Mouse (Mus musculus) neural tube, embryonic 11.5 days (tissue): ENCODE results near the gene Tmem263. TPM values are rescaled to one million over a fixed set of nuclear protein-coding genes. Genes with fewer than 3 reads are reported as not detected.

Source experiments
- ATAC-seq: fragments of 200-750 bp; cut with Nextera tagmentation; 2 replicates; pipeline ENCODE4 v1.8.0; 2017; ENCODE audit warnings: moderate number of reproducible peaks, mild to moderate bottlenecking, moderate TSS enrichment, moderate library complexity; ENCODE audit not compliant: insufficient read depth, low FRiP score, low TSS enrichment
- DNase-seq: peaks from one replicate; pipeline ENCODE4 v3.0.0-alpha.2; 2015; ENCODE audit warnings: low spot score
- H3K27ac ChIP-seq: fragments of 300-500 bp; sonication (generic); 2 replicates; pipeline ENCODE4 v1.5.1; 2014; ENCODE audit warnings: low read depth, mild to moderate bottlenecking, low read length
- H3K27me3 ChIP-seq: fragments of 300-500 bp; sonication (generic); 2 replicates; pipeline ENCODE4 v1.6.1; 2014; ENCODE audit warnings: mild to moderate bottlenecking, low read length, mixed read lengths; ENCODE audit not compliant: control insufficient read depth, insufficient read depth
- H3K36me3 ChIP-seq: fragments of 300-500 bp; sonication (generic); 2 replicates; pipeline ENCODE4 v1.6.1; 2014; ENCODE audit warnings: mild to moderate bottlenecking, low read length, moderate library complexity, mixed read lengths; ENCODE audit not compliant: control insufficient read depth, insufficient read depth
- H3K4me1 ChIP-seq: fragments of 300-500 bp; sonication (generic); 2 replicates; pipeline ENCODE4 v1.6.1; 2014; ENCODE audit warnings: low read length, mixed read lengths; ENCODE audit not compliant: control insufficient read depth, insufficient read depth
- H3K4me2 ChIP-seq: fragments of 300-500 bp; sonication (generic); 2 replicates; pipeline ENCODE4 v1.6.1; 2014; ENCODE audit warnings: low read depth, mild to moderate bottlenecking, moderate library complexity
- H3K4me3 ChIP-seq: fragments of 300-500 bp; sonication (generic); 2 replicates; pipeline ENCODE4 v1.5.1; 2014; ENCODE audit warnings: low read depth, low read length
- H3K9ac ChIP-seq: fragments of 300-500 bp; sonication (generic); 2 replicates; pipeline ENCODE4 v1.6.1; 2014; ENCODE audit warnings: mild to moderate bottlenecking, low read length
- H3K9me3 ChIP-seq: fragments of 300-500 bp; sonication (generic); 2 replicates; pipeline ENCODE4 v1.6.1; 2016; ENCODE audit warnings: low read length; ENCODE audit not compliant: control insufficient read depth
- WGBS: fragments of 180-500 bp; shearing (Covaris S2); extraction: QIAGEN DNeasy Blood & Tissue Kit; methylation state at CpG from one replicate; pipeline ENCODE4 v1.1.7; 2014; 5-methylcytosine and 5-hydroxymethylcytosine counted together
- polyA plus RNA-seq: library from polyadenylated mRNA; unstranded; fragments of >200 nt; fragmentation: Nextera tagmentation; extraction: Ambion mirVana; gene quantifications from 2 replicates; pipeline ENCODE4 v1.2.1, GENCODE M21; 2014

Gene Tmem263
- polyA plus RNA-seq, 1 experiment from 2014 or later = 59.5 TPM

DNA sequence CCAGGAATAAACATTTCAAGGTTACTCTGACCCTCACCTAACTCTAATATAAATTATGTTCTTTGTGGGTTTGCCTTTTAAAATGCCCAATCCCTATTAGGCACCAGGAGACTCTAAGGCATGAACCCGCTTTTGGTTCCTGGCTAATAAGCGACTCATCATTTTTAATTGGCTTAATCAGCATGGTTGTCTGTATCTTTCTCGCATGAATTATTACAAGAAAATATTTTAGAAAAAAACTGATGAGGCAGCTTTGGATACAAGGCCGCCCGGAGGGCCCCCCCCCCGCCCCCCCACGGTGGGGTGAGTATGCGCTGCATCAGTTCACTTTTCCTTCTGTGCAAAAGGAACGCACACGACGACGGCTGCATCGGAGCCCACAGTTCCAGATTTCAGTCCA is 62.4 kb downstream of the Tmem263 start:
- Histone ChIP-seq H3K27ac (no peak overlapping the region), H3K9ac (no peak overlapping the region), H3K4me2 (no peak overlapping the region), H3K9me3 (no peaks in the 10 kb centered on the region), H3K4me1 (no peaks in the 10 kb centered on the region), H3K27me3 (no peaks in the 10 kb centered on the region), H3K4me3 (no peak overlapping the region), H3K36me3 (no peaks in the 10 kb centered on the region)
- ATAC-seq (no peak), DNase-seq (no peak)
- WGBS = 96% methylated on average over 13 of the region's 13 CpGs

DNA sequence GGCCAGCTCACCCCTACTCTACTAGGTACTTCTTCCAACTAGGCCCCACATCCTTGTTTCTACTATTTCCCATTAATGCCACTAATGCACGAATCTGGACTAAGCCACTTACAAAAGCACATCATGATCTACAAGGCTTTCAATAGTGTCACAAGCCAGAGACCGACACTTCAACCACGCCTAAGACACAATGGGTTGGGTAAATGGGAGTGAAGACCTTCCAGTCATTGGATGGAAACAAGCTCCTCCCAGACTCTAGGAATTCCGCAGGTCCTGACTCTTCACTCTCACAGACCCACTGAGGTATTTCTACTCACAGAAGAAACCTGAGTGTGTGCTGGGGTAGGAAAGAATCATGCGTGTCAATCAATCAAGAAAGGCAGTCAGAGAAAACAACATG is 62.9 kb downstream of the Tmem263 start:
- ATAC-seq = no peak
- Histone ChIP-seq H3K27ac (no peak overlapping the region), H3K9me3 (no peaks in the 10 kb centered on the region), H3K4me3 (no peak overlapping the region), H3K4me1 (no peaks in the 10 kb centered on the region), H3K36me3 (no peaks in the 10 kb centered on the region), H3K9ac (no peak overlapping the region), H3K27me3 (no peaks in the 10 kb centered on the region), H3K4me2 (no peak overlapping the region)
- WGBS = 89% methylated on average over 5 of the region's 5 CpGs
- no peak for DNase-seq

Other genes starting within 250 kb of the Tmem263 start
- 31.7 and 32.9 TPM in 2 replicates for gene Ric8b, start 185.0 kb upstream of the Tmem263 start, polyA plus RNA-seq
- 0.84 and 0.93 TPM in 2 replicates for gene Fhl4, start 132 bp upstream of the Tmem263 start, polyA plus RNA-seq
- gene Mterf2, start 25.4 kb downstream of the Tmem263 start, polyA plus RNA-seq = 35.9 and 38.8 TPM in 2 replicates
- 31.7 and 34.2 TPM in 2 replicates for gene Cry1, start 82.4 kb downstream of the Tmem263 start, polyA plus RNA-seq